Mouse (Mus musculus) liver, embryonic 13.5 days (tissue): ENCODE results near the gene Ptf1a. TPM values are rescaled to one million over a fixed set of nuclear protein-coding genes. Genes with fewer than 3 reads are reported as not detected.

Experiments
- ATAC-seq: fragments of 200-750 bp; cut with Nextera tagmentation; 2 replicates; pipeline ENCODE4 v1.8.0; 2017; ENCODE audit warnings: low read depth, mild to moderate bottlenecking, moderate number of reproducible peaks, moderate library complexity
- DNase-seq: peaks from one replicate; pipeline ENCODE4 v3.0.0; 2022
- H3K27ac ChIP-seq: fragments of 300-500 bp; sonication (generic); 2 replicates; pipeline ENCODE4 v1.5.1; 2015; ENCODE audit warnings: moderate library complexity, mild to moderate bottlenecking, inconsistent platforms
- H3K27me3 ChIP-seq: fragments of 300-500 bp; sonication (generic); 2 replicates; pipeline ENCODE4 v1.6.1; 2015; ENCODE audit warnings: mild to moderate bottlenecking, inconsistent platforms
- H3K36me3 ChIP-seq: fragments of 300-500 bp; sonication (generic); 2 replicates; pipeline ENCODE4 v1.6.1; 2015; ENCODE audit warnings: mild to moderate bottlenecking, inconsistent platforms
- H3K4me1 ChIP-seq: fragments of 300-500 bp; sonication (generic); replicated peaks from 2 replicates; pipeline ENCODE4 v1.6.1; 2015; ENCODE audit warnings: inconsistent platforms
- H3K4me2 ChIP-seq: fragments of 300-500 bp; sonication (generic); 2 replicates; pipeline ENCODE4 v1.6.1; 2015; ENCODE audit warnings: inconsistent platforms, mild to moderate bottlenecking, moderate library complexity
- H3K4me3 ChIP-seq: fragments of 300-500 bp; sonication (generic); replicated peaks from 2 replicates; pipeline ENCODE4 v1.5.1; 2015; ENCODE audit warnings: mild to moderate bottlenecking, inconsistent platforms
- H3K9ac ChIP-seq: fragments of 300-500 bp; sonication (generic); 2 replicates; pipeline ENCODE4 v1.6.1; 2015; ENCODE audit warnings: mild to moderate bottlenecking, inconsistent platforms
- H3K9me3 ChIP-seq: fragments of 300-500 bp; sonication (generic); replicated peaks from 2 replicates; pipeline ENCODE4 v1.6.1; 2016; ENCODE audit warnings: inconsistent platforms
- WGBS: fragments of 180-500 bp; shearing (Covaris S2); methylation state at CpG from one replicate; pipeline ENCODE4 v1.1.7; 2015; ENCODE audit not compliant: insufficient replicate concordance; 5-methylcytosine and 5-hydroxymethylcytosine counted together
- polyA plus RNA-seq: library from polyadenylated mRNA; unstranded; fragments of >200 nt; fragmentation: Nextera tagmentation; extraction: Ambion mirVana; gene quantifications from 2 replicates; pipeline ENCODE4 v1.2.1, GENCODE M21; 2015

Gene Ptf1a
- polyA plus RNA-seq, 1 experiment from 2014 or later = not detected

GRCm38 (mm10) chr2:19455857-19456482 lies 10.5 kb downstream of the Ptf1a start:
- H3K36me3 ChIP-seq = no peaks in the 10 kb centered on the region
- WGBS = 18% methylated on average over 10 of the region's 10 CpGs
- H3K4me2 ChIP-seq = no peak overlapping the region
- peaks cover 67% of the 10 kb centered on the region for H3K27me3 ChIP-seq
- no peak for ATAC-seq
- no peak overlapping the region for H3K27ac ChIP-seq
- no peaks in the 10 kb centered on the region for H3K4me1 ChIP-seq
- H3K9me3 ChIP-seq = no peaks in the 10 kb centered on the region
- no peak for DNase-seq
- no peak overlapping the region for H3K4me3 ChIP-seq
- no peak overlapping the region for H3K9ac ChIP-seq

GRCm38 (mm10) chr2:19458785-19459184 lies 13.3 kb downstream of the Ptf1a start:
- Histone ChIP-seq H3K36me3 (no peaks in the 10 kb centered on the region), H3K4me2 (no peak overlapping the region), H3K9me3 (no peaks in the 10 kb centered on the region), H3K4me1 (no peaks in the 10 kb centered on the region), H3K9ac (no peak overlapping the region), H3K27ac (no peak overlapping the region), H3K4me3 (no peak overlapping the region), H3K27me3 (peaks cover 39% of the 10 kb centered on the region)
- no peak for ATAC-seq
- no peak for DNase-seq
- 32% methylated on average over 2 of the region's 2 CpGs for WGBS

GRCm38 (mm10) chr2:19461940-19462339 lies 16.5 kb downstream of the Ptf1a start:
- Histone ChIP-seq H3K4me3 (no peak overlapping the region), H3K4me2 (no peak overlapping the region), H3K27ac (no peak overlapping the region), H3K4me1 (no peaks in the 10 kb centered on the region), H3K9me3 (no peaks in the 10 kb centered on the region), H3K36me3 (no peaks in the 10 kb centered on the region), H3K9ac (no peak overlapping the region), H3K27me3 (peaks cover 8% of the 10 kb centered on the region)
- DNase-seq = no peak
- no peak for ATAC-seq
- 24% methylated on average over 2 of the region's 2 CpGs for WGBS

- H3K4me2 ChIP-seq = no peak overlapping the region
- H3K36me3 ChIP-seq = no peaks in the 10 kb centered on the region
- no peaks in the 10 kb centered on the region for H3K27me3 ChIP-seq
- no peak for ATAC-seq
- no peaks in the 10 kb centered on the region for H3K4me1 ChIP-seq
- no peak overlapping the region for H3K4me3 ChIP-seq
- no peak for DNase-seq
- H3K9ac ChIP-seq = no peak overlapping the region
- WGBS = 61% methylated on average over 3 of the region's 3 CpGs
- H3K27ac ChIP-seq = no peak overlapping the region
- H3K9me3 ChIP-seq = no peaks in the 10 kb centered on the region
Measured at GRCm38 (mm10) chr2:19490262-19490661, 44.8 kb downstream of the Ptf1a start.

Other genes with a start within 250 kb of the Ptf1a start
- gene Armc3, start 246.4 kb upstream of the Ptf1a start, polyA plus RNA-seq = 0.03 and 0.06 TPM in 2 replicates
- 10.6 and 12.0 TPM in 2 replicates for gene Msrb2, start 74.2 kb upstream of the Ptf1a start, polyA plus RNA-seq
- not detected in 2 replicates for gene 4921504E06Rik, start 108.3 kb downstream of the Ptf1a start, polyA plus RNA-seq
- 0.48 and 0.65 TPM in 2 replicates for gene Otud1, start 212.1 kb downstream of the Ptf1a start, polyA plus RNA-seq